ENCODE assay signal across 8 mouse cellular contexts in the genomic region with DNA sequence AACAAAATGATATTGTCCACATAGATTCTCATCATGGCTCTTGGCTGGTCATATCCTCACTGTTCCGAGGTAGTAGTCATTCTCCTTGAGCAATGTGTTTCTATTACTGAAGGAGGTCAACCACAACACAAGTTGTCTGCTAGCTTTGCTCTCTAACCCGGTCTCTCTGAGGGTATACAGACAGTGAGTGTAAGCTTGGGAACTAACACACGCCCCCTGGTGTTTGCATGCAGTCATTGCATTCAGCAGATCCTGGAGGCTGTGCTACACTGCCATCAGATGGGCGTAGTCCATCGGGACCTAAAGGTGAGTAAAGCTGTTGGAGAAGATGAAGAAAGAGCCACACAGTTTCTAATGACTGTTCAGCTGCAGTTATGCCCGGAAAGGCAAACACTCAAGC.
A peak's percentile ranks its signal among the peaks of the same experiment; 100 is the strongest.
DNase-seq lines count a peak whose midpoint lies in the region; ATAC-seq lines count a peak whose summit lies in the region.

No protein-coding gene starts in this region.

- no peak overlapping the region for H3K27ac ChIP-seq in intestine, embryonic 14.5 days (ENCODE audit: low read depth)

- no peak overlapping the region for H3K4me2 ChIP-seq in intestine, embryonic 14.5 days (ENCODE audit: low read length)

- WGBS in intestine, embryonic 14.5 days, result 21% methylated on average over 6 of the region's 6 CpGs

- H3K9me3 ChIP-seq in intestine, embryonic 14.5 days (ENCODE audit: control insufficient read depth, low read length), result no peaks in the 10 kb centered on the region

- H3K4me3 ChIP-seq in intestine, embryonic 14.5 days (ENCODE audit: low read depth, low read length), result no peak overlapping the region

- intact Hi-C loops in gastrocnemius, postnatal 14 days (cut with DNase I; ENCODE audit: low total_unique reads), result loop anchor here (5.0 kb wide), 1 partner anchor 174 kb away; the partner anchor contains the start of gene Camk2d
- intact Hi-C loops in left cerebral cortex, postnatal 10 days (cut with DNase I), result loop anchor here (2.0 kb wide), 1 partner anchor 175 kb away; the partner anchor contains the start of gene Camk2d

- no peaks in the 10 kb centered on the region for H3K4me1 ChIP-seq in intestine, embryonic 14.5 days (replicated peaks; ENCODE audit: control insufficient read depth, insufficient read depth, low read length)

- no peaks in the 10 kb centered on the region for H3K27me3 ChIP-seq in intestine, embryonic 14.5 days (replicated peaks; ENCODE audit: control insufficient read depth, insufficient read depth, low read length)

- H3K9ac ChIP-seq in intestine, embryonic 14.5 days (ENCODE audit: low read length), result no peak overlapping the region

- DNase-seq in adipocyte (ENCODE audit: low spot score), result peak; percentile 79
- peak; percentile 89 for DNase-seq in embryo, embryonic 10 days (ENCODE audit: low spot score)
- peak; percentile 67 for DNase-seq in gastrocnemius, postnatal 14 days
- DNase-seq in intestine, embryonic 14.5 days (ENCODE audit: low spot score), result peak; percentile 75
- peak; percentile 49 to 74 for DNase-seq in left cerebral cortex, postnatal 10 days (ENCODE audit: extremely low spot score in 1 of 2, low spot score in 2 of 2)
- DNase-seq in mesoderm, embryonic 11.5 days (ENCODE audit: low read depth, low spot score), result peak; percentile 82
- peak; percentile 48 to 50 for DNase-seq in right cerebral cortex, postnatal 36 days (ENCODE audit: low spot score in 2 of 2)
- DNase-seq in urinary bladder, postnatal 4 days (ENCODE audit: low spot score in 2 of 2), result peak; percentile 51 to 70

- H3K36me3 ChIP-seq in intestine, embryonic 14.5 days (ENCODE audit: control insufficient read depth, insufficient read depth, low read length), result no peaks in the 10 kb centered on the region

- peak; percentile 88 for ATAC-seq in intestine, embryonic 14.5 days (replicated peaks; ENCODE audit: low FRiP score, low TSS enrichment, low read depth)
